Mouse (Mus musculus) forebrain, embryonic 16.5 days (tissue): ENCODE measurements at regions not wholly inside any gene's neighbourhood (a gene's known extent, or its start where the extent isn't known, plus 50 kb on each side); places are given as distances from the start of the nearest gene placed in this dataset.

Experiments used
- ATAC-seq: fragments of 200-750 bp; cut with Nextera tagmentation; 2 replicates; pipeline ENCODE4 v1.8.0; 2017; ENCODE audit warnings: mild to moderate bottlenecking, moderate library complexity
- H3K27ac ChIP-seq: fragments of 300-500 bp; sonication (generic); 2 replicates; pipeline ENCODE4 v1.5.1; 2014; ENCODE audit warnings: low read length, control low read depth
- H3K27me3 ChIP-seq: fragments of 300-500 bp; sonication (generic); replicated peaks from 2 replicates; pipeline ENCODE4 v1.6.1; 2014; ENCODE audit warnings: low read length; ENCODE audit not compliant: control insufficient read depth, insufficient read depth
- H3K36me3 ChIP-seq: fragments of 300-500 bp; sonication (generic); 2 replicates; pipeline ENCODE4 v1.6.1; 2014; ENCODE audit not compliant: control insufficient read depth, insufficient read depth
- H3K4me1 ChIP-seq: fragments of 300-500 bp; sonication (generic); replicated peaks from 2 replicates; pipeline ENCODE4 v1.6.1; 2014; ENCODE audit warnings: low read length; ENCODE audit not compliant: control insufficient read depth, insufficient read depth
- H3K4me2 ChIP-seq: fragments of 300-500 bp; sonication (generic); 2 replicates; pipeline ENCODE4 v1.6.1; 2014; ENCODE audit warnings: mild to moderate bottlenecking, low read length, control low read depth
- H3K4me3 ChIP-seq: fragments of 300-500 bp; sonication (generic); replicated peaks from 2 replicates; pipeline ENCODE4 v1.5.1; 2014; ENCODE audit warnings: mild to moderate bottlenecking, low read length, control low read depth
- H3K9ac ChIP-seq: fragments of 300-500 bp; sonication (generic); replicated peaks from 2 replicates; pipeline ENCODE4 v1.6.1; 2014; ENCODE audit warnings: low read depth, low read length, control low read depth
- H3K9me3 ChIP-seq: fragments of 300-500 bp; sonication (generic); 2 replicates; pipeline ENCODE4 v1.6.1; 2016; ENCODE audit warnings: low read length; ENCODE audit not compliant: control insufficient read depth
- WGBS: fragments of 180-500 bp; shearing (Covaris S2); extraction: QIAGEN DNeasy Blood & Tissue Kit; methylation state at CpG from one replicate; pipeline ENCODE4 v1.1.7; 2014; 5-methylcytosine and 5-hydroxymethylcytosine counted together

DNA sequence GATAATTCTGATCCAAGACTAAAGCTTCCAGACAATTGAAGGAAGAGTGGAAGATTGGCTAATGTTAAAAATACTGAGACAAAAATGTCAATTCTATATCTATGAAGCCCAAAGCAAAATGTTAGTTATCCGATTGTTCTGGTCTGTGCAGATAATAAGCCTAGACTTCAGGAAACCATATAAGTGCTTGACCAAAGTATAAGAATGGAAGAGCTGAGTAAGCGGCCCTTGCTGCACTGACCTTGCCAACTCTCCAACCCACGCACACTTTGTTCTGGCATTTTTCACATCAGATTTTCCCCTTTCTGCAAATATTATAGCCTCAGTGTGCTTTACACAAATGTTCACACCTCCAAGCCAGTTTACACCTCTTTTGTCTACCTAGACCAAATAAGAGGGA, 180.6 kb downstream of the Atp6ap1l start:
- no peak for ATAC-seq
- Histone ChIP-seq H3K9ac (no peak overlapping the region), H3K9me3 (no peaks in the 10 kb centered on the region), H3K27ac (no peak overlapping the region), H3K4me3 (no peak overlapping the region), H3K4me1 (peaks cover 12% of the 10 kb centered on the region), H3K4me2 (no peak overlapping the region), H3K36me3 (no peaks in the 10 kb centered on the region), H3K27me3 (no peaks in the 10 kb centered on the region)
- 96% methylated on average over 3 of the region's 3 CpGs for WGBS

DNA sequence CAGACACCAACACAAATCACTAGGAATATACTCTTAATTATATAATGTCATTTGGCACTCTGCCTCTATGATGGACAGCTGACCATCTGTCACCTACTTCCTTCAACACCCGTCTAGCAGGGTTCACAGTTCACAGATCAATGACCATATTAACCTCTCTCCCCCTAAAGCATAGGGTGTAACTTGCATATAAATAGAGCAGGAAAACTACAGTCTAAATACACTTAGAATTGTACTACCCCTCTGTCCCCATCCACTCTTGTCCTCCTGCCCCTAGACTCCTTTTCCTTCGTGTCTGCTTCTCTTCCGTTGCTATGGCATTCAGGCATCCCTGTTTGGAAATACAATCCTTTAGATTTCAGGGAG, 181.6 kb downstream of the Atp6ap1l start:
- 64% methylated on average over 3 of the region's 3 CpGs for WGBS
- no peak overlapping the region for H3K4me3 ChIP-seq
- H3K36me3 ChIP-seq, result no peaks in the 10 kb centered on the region
- H3K9ac ChIP-seq, result no peak overlapping the region
- peaks cover 12% of the 10 kb centered on the region for H3K4me1 ChIP-seq
- ATAC-seq, result peak; percentile 18; the same call in 1 of the 2 replicates
- H3K4me2 ChIP-seq, result no peak overlapping the region
- H3K27ac ChIP-seq, result no peak overlapping the region
- H3K27me3 ChIP-seq, result no peaks in the 10 kb centered on the region
- no peaks in the 10 kb centered on the region for H3K9me3 ChIP-seq

DNA sequence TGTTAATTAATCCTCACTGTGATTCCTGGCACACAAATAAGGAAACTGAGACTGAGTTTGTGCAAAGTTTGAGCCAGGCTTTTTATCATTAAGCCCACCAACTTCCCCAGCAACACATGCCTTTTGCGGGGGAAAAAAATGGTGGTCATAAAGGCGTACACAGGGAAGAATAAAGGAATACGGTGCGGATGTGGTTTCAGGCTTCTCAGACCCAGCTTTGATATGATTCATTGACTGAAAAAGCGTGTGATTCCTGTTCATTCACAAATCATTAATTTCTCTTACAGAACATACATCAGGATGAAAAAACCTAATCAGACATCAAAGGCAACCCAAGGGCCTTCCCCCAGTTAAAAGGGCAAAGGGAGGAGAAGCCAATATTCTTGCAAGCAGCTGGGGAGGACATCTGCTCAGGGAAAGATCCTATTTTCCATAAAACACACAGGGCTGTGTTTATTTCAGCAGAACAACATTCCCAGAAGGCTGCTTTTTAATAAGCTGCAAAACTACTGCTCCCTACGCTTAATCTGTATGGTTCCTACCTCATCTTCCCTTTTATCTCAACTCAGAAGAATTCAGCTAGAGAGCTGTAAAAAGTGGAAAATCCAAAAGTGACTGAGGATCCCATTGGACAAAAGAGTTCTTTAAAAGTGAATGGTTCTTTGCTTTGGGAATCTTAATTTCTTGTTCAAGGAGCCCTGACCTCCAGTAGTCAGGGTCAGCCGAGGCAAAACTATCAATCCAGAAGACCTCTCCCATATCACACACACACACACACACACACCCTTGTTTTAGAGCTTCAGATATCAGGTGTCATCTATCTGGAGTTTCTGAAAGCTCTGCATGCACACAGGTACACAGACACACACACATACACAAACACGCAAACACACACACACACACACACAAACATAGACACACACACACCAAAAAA, 182.3 kb downstream of the Atp6ap1l start:
- H3K36me3 ChIP-seq, result no peaks in the 10 kb centered on the region
- no peak overlapping the region for H3K4me3 ChIP-seq
- no peaks in the 10 kb centered on the region for H3K9me3 ChIP-seq
- ATAC-seq, result peak; percentile 57; the same call in 1 of the 2 replicates
- WGBS, result 72% methylated on average over 8 of the region's 8 CpGs
- H3K4me2 ChIP-seq, result no peak overlapping the region
- H3K27me3 ChIP-seq, result no peaks in the 10 kb centered on the region
- no peak overlapping the region for H3K9ac ChIP-seq
- peaks cover 12% of the 10 kb centered on the region for H3K4me1 ChIP-seq
- H3K27ac ChIP-seq, result peak overlapping the region; percentile 18; the same call in 1 of the 2 replicates

DNA sequence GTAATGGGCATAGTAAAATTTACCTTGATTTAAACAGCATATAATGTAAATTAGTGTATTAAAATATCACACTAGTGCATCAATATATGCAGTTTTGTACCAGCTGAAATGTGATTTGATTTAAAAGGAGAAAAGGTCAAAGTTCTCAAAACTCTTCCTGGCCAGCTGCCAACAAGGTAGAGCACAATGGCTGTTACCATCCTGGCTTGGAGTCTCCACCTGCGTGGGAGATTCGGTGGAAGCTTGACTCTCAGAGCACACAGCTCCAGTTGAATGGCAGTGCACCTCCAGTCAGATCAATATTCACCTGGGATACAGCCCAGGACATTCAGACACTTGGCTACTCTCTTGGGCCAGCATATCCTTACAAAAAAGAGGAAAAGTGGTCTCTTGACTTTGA, 220.8 kb downstream of the Atp6ap1l start:
- H3K36me3 ChIP-seq, result no peaks in the 10 kb centered on the region
- H3K4me3 ChIP-seq, result no peak overlapping the region
- ATAC-seq, result no peak
- WGBS, result 82% methylated on average over 2 of the region's 2 CpGs
- no peak overlapping the region for H3K9ac ChIP-seq
- H3K9me3 ChIP-seq, result no peaks in the 10 kb centered on the region
- H3K27ac ChIP-seq, result no peak overlapping the region
- H3K4me1 ChIP-seq, result 0 out of 2 replicates have a peak, but pooled peaks cover 2% of the 10 kb centered on the region
- no peak overlapping the region for H3K4me2 ChIP-seq
- no peaks in the 10 kb centered on the region for H3K27me3 ChIP-seq

DNA sequence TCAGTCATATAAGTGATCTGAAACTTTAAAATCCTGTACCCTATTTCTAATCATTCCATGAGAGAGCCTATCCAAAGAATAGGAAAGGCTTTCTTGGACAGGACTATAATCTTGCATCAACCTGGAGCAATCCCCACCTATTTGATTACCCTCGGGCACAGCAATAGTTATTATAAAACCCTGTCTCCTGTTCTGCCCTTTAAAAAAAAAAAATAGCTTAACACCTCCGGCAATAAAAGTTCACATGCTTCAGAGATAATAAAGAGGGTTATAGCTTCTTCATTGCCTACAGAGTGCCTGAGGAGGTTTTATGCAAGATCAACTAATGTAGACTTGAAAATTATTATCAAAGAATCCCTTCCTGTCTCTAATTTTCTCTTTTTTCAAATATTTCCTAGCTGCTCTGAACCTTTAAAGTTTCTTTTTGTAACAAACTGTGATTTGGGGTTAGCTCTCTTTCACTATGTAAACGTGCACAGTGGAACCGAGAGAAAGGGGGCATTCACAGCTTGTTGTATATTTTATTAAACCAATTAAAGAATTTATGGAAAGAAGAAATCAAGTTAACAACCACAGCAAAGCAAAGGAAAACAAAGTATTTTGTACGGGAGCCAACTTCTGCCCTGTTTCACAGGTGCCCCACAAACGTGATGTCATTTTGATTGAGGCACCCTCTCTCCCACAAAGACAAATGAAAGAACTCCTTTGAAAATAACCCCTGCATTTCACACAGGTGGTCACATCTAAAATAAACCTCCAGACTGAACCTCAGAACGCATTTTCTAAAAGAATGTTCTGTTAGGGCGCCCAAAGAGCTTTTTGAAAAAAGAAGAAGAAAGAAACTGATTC, 225.8 kb downstream of the Atp6ap1l start:
- 30% methylated on average over 8 of the region's 8 CpGs for WGBS
- H3K9ac ChIP-seq, result no peak overlapping the region
- H3K27ac ChIP-seq, result no peak overlapping the region
- no peak overlapping the region for H3K4me2 ChIP-seq
- H3K36me3 ChIP-seq, result no peaks in the 10 kb centered on the region
- no peaks in the 10 kb centered on the region for H3K27me3 ChIP-seq
- H3K4me3 ChIP-seq, result no peak overlapping the region
- ATAC-seq, result no peak
- H3K9me3 ChIP-seq, result no peaks in the 10 kb centered on the region
- H3K4me1 ChIP-seq, result 0 out of 2 replicates have a peak, but pooled peaks cover 2% of the 10 kb centered on the region

DNA sequence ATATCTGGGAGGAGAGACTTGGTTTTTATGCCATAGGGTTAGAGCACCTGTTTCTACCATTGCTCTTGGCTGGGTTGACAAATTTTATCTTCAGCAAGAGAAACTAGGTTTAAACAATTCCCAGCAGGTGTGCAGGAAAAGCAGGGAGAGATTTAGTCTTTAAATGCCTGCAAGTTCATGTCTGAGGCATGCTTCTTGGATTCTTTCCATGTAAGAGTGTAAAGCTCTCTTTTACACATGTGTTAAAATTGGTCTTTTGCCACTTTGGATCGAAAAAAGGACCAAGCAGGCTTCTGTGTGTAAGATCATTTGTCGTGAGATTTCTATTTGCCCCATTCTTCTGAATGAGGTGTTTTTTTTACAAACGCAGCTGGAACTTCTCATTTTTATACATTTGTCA, 231.3 kb downstream of the Atp6ap1l start:
- no peak for ATAC-seq

DNA sequence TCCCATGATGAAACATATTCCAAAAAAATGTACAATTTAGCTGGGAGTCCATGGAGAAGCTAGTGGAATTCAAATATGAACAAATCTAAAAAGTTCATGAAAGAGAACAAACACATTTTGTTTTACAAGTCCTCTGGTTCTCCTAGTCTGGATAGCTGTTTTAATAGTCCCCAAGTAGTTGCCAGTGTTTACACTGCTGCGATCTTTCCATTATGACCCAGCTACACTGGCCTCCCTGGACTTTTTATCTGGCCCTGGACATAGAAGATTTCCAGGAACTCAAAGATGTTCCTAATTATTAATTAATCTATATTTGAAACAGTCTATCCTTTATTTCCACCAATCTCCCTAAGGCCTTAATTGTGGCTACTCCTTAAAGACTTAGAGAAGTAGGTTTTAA, 232.1 kb downstream of the Atp6ap1l start:
- H3K4me3 ChIP-seq, result no peak overlapping the region
- no peaks in the 10 kb centered on the region for H3K4me1 ChIP-seq
- no peaks in the 10 kb centered on the region for H3K27me3 ChIP-seq
- no peaks in the 10 kb centered on the region for H3K9me3 ChIP-seq
- no peak overlapping the region for H3K27ac ChIP-seq
- no peaks in the 10 kb centered on the region for H3K36me3 ChIP-seq
- H3K9ac ChIP-seq, result no peak overlapping the region
- WGBS, result 95% methylated on average over 1 of the region's 1 CpGs
- ATAC-seq, result no peak
- H3K4me2 ChIP-seq, result no peak overlapping the region

More for the DNA sequence above, 231.3 kb downstream of the Atp6ap1l start:
- no peak overlapping the region for H3K4me3 ChIP-seq
- no peaks in the 10 kb centered on the region for H3K9me3 ChIP-seq
- H3K4me2 ChIP-seq, result no peak overlapping the region
- H3K27ac ChIP-seq, result no peak overlapping the region
- no peaks in the 10 kb centered on the region for H3K4me1 ChIP-seq
- 65% methylated on average over 3 of the region's 3 CpGs for WGBS
- no peaks in the 10 kb centered on the region for H3K36me3 ChIP-seq
- no peaks in the 10 kb centered on the region for H3K27me3 ChIP-seq
- H3K9ac ChIP-seq, result no peak overlapping the region

DNA sequence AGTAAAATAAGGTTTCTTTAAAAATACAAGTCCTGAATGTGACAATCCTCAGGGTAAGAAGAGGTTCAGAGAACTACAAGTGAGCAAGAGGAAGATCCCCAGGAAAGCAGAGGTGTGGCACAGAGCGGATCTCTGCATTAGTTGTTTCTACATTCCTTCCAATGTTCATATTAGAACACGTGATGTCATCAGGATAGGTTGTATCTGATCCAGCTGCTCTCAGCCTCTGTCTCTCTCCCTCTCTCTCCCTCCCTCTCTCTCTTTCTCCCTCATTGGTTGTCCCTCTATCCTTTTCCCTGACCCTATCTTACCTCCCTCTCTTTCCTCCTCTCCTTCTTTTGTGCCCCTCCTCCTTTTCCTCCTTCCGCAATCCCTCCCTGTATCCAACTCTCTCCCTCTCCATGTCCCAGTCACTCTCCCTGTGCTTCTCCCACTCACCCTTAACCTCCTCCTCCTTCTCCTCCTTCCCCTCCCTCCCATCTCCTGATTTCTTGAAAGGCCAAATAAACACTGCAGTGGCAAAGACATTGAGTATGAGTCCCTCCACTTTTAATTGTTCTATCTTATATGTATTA, 243.5 kb downstream of the Atp6ap1l start:
- no peak overlapping the region for H3K4me3 ChIP-seq
- whole genome bisulfite sequencing, result 87% methylated on average over 3 of the region's 3 CpGs
- H3K36me3 ChIP-seq, result no peaks in the 10 kb centered on the region
- H3K9ac ChIP-seq, result no peak overlapping the region
- H3K4me2 ChIP-seq, result no peak overlapping the region
- H3K4me1 ChIP-seq, result no peaks in the 10 kb centered on the region
- no peak overlapping the region for H3K27ac ChIP-seq
- H3K27me3 ChIP-seq, result no peaks in the 10 kb centered on the region
- no peaks in the 10 kb centered on the region for H3K9me3 ChIP-seq
- no peak for ATAC-seq

DNA sequence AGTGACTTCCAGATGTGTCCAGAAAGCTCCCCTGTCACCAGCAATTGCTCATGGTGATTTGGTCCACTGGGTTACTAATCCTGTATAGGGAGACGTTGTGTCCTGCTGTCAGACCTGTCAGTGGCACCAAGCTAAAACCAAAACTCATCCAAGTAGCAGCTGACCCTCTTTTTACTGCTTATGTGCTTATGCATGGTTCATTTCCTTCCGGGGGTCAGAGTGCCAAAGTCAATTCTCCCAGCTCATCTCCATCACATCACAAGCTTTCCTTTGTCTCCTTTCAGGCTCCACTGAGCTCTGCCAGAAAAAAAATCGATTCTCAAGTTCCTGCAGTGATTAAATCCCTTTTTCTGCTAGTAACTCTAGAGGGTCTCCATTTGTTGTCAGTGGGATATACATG, 244.2 kb downstream of the Atp6ap1l start:
- Histone ChIP-seq H3K36me3 (no peaks in the 10 kb centered on the region), H3K27ac (no peak overlapping the region), H3K4me1 (no peaks in the 10 kb centered on the region), H3K9me3 (no peaks in the 10 kb centered on the region), H3K4me3 (no peak overlapping the region), H3K27me3 (no peaks in the 10 kb centered on the region), H3K9ac (no peak overlapping the region), H3K4me2 (no peak overlapping the region)
- ATAC-seq, result no peak
- WGBS, result 12% methylated on average over 3 of the region's 3 CpGs
